ENCODE assay signal across 16 mouse cellular contexts in the genomic region with DNA sequence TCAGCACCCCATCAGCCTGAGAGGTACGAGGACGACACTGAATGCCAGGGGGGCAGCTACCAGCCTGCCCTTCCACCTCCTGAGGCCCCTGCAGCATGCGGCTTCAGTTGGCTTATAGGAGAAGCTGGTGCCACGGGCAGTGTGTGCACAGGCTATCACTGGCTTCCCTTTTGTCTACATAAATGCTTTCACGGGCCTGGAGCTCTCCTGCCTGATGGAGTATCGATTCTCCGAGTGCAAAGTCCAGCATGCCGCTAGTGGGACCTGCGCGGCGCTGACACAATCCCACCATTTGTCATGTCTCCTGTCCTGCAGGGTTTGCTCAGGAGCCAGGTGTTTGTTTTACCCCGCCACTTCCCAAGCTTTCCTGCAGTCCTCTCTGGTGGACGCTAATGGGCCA. TPM values are rescaled to one million over a fixed set of nuclear protein-coding genes. Genes with fewer than 3 reads are reported as not detected.
A peak's percentile ranks its signal among the peaks of the same experiment; 100 is the strongest.
DNase-seq lines count a peak whose midpoint lies in the region; ATAC-seq and TF ChIP-seq lines count a peak whose summit lies in the region.
"Had no signal": no experiment of that assay in that cellular context is flagged by ENCODE, and none has a peak within 500 bp of the region (broad histone marks: within the 10 kb centered on the region; RNA-seq: fewer than 3 reads in every experiment).

No protein-coding gene starts in this region.

- peaks cover 100% of the 10 kb centered on the region for H3K4me1 ChIP-seq in forebrain, embryonic 10.5 days
- H3K4me1 ChIP-seq in forebrain, embryonic 15.5 days = peaks cover 61% of the 10 kb centered on the region
- peaks cover 22% of the 10 kb centered on the region for H3K4me1 ChIP-seq in heart, postnatal 0 days (ENCODE audit: control insufficient read depth, insufficient read depth)
- H3K4me1 ChIP-seq in liver, embryonic 11.5 days (replicated peaks; ENCODE audit: control insufficient read depth, insufficient read depth, low read length) = peaks cover 4% of the 10 kb centered on the region
- peaks cover 29% of the 10 kb centered on the region; the same call in 1 of the 2 replicates for H3K4me1 ChIP-seq in stomach, embryonic 16.5 days (ENCODE audit: control insufficient read depth, insufficient read depth, low read length)

- 75% methylated on average over 13 of the region's 13 CpGs for WGBS in forebrain, embryonic 10.5 days
- 47% methylated on average over 13 of the region's 13 CpGs for WGBS in forebrain, embryonic 15.5 days
- 50% methylated on average over 13 of the region's 13 CpGs for WGBS in heart, postnatal 0 days
- 60% methylated on average over 13 of the region's 13 CpGs for WGBS in liver, embryonic 11.5 days
- WGBS in stomach, embryonic 16.5 days = 40% methylated on average over 13 of the region's 13 CpGs

- H3K9me3 ChIP-seq in forebrain, embryonic 10.5 days = no peaks in the 10 kb centered on the region
- no peaks in the 10 kb centered on the region for H3K9me3 ChIP-seq in forebrain, embryonic 15.5 days
- H3K9me3 ChIP-seq in heart, postnatal 0 days (replicated peaks; ENCODE audit: control insufficient read depth, low read length) = no peaks in the 10 kb centered on the region
- no peaks in the 10 kb centered on the region for H3K9me3 ChIP-seq in liver, embryonic 11.5 days (ENCODE audit: control insufficient read depth, low read length)
- no peaks in the 10 kb centered on the region for H3K9me3 ChIP-seq in stomach, embryonic 16.5 days (replicated peaks; ENCODE audit: control insufficient read depth, low read length)
- H3K9me3 ChIP-seq: neural tube, embryonic 13.5 days had no signal

- H3K36me3 ChIP-seq in forebrain, embryonic 10.5 days (replicated peaks) = no peaks in the 10 kb centered on the region
- H3K36me3 ChIP-seq in forebrain, embryonic 15.5 days = no peaks in the 10 kb centered on the region
- no peaks in the 10 kb centered on the region for H3K36me3 ChIP-seq in heart, postnatal 0 days (replicated peaks; ENCODE audit: control insufficient read depth, insufficient read depth, low read length)
- no peaks in the 10 kb centered on the region for H3K36me3 ChIP-seq in liver, embryonic 11.5 days (ENCODE audit: control insufficient read depth, insufficient read depth, low read length)
- no peaks in the 10 kb centered on the region for H3K36me3 ChIP-seq in stomach, embryonic 16.5 days (ENCODE audit: control insufficient read depth, insufficient read depth, low read length)
- H3K36me3 ChIP-seq: neural tube, embryonic 13.5 days had no signal

- no peak for DNase-seq in forebrain, embryonic 10.5 days (ENCODE audit: extremely low spot score, low spot score)
- DNase-seq in heart, postnatal 0 days (ENCODE audit: low spot score) = no peak
- no peak for DNase-seq in heart, adult 11 months
- DNase-seq in liver, embryonic 11.5 days (ENCODE audit: low spot score) = no peak
- no peak for DNase-seq in kidney, postnatal 25 days
- DNase-seq in layer of hippocampus, postnatal 14 days (ENCODE audit: low spot score in 2 of 2) = no peak
- DNase-seq: adrenal gland, postnatal 14 days; cerebellum, adult 9-10 months; gastrocnemius, postnatal 14 days; left cerebral cortex, postnatal 4 days; thymus, adult 2 months had no signal

- TF ChIP-seq CTCF in heart, postnatal 0 days (IDR thresholded peaks at IDR 0.05; ENCODE audit: low read depth) = no peak

- no peak for ATAC-seq in forebrain, embryonic 15.5 days (replicated peaks)
- ATAC-seq in heart, postnatal 0 days (ENCODE audit: insufficient read depth, low read depth) = peak; percentile 64; the same call in 1 of the 2 replicates
- peak; percentile 44 for ATAC-seq in liver, embryonic 11.5 days (replicated peaks; ENCODE audit: low FRiP score)
- ATAC-seq in stomach, embryonic 16.5 days (ENCODE audit: insufficient read depth, low FRiP score) = peak; percentile 85

- no peak overlapping the region for H3K4me3 ChIP-seq in forebrain, embryonic 10.5 days
- H3K4me3 ChIP-seq in forebrain, embryonic 15.5 days = no peak overlapping the region
- H3K4me3 ChIP-seq in heart, postnatal 0 days (ENCODE audit: low read depth, low read length) = no peak overlapping the region
- H3K4me3 ChIP-seq in liver, embryonic 11.5 days (ENCODE audit: low read depth, low read length) = no peak overlapping the region
- no peak overlapping the region for H3K4me3 ChIP-seq in stomach, embryonic 16.5 days (replicated peaks; ENCODE audit: low read length)
- H3K4me3 ChIP-seq: neural tube, embryonic 13.5 days had no signal

- H3K9ac ChIP-seq in forebrain, embryonic 15.5 days (replicated peaks) = no peak overlapping the region
- H3K9ac ChIP-seq in heart, postnatal 0 days (replicated peaks; ENCODE audit: low read depth, low read length) = no peak overlapping the region
- no peak overlapping the region for H3K9ac ChIP-seq in liver, embryonic 11.5 days (ENCODE audit: low read depth, low read length)
- H3K9ac ChIP-seq in stomach, embryonic 16.5 days (ENCODE audit: low read length) = 0 out of 2 replicates have a peak overlapping the region, but pooled peaks have one; percentile 31
- H3K9ac ChIP-seq: neural tube, embryonic 13.5 days had no signal

- H3K27ac ChIP-seq in forebrain, embryonic 10.5 days = peak overlapping the region; percentile 88
- no peak overlapping the region for H3K27ac ChIP-seq in forebrain, embryonic 15.5 days (replicated peaks)
- H3K27ac ChIP-seq in heart, postnatal 0 days (ENCODE audit: low read depth) = no peak overlapping the region; the same call in 1 of the 2 replicates
- peak overlapping the region; percentile 40; the same call in 1 of the 2 replicates for H3K27ac ChIP-seq in liver, embryonic 11.5 days (ENCODE audit: low read depth, low read length)
- peak overlapping the region; percentile 88 for H3K27ac ChIP-seq in stomach, embryonic 16.5 days (ENCODE audit: low read length)
- H3K27ac ChIP-seq: neural tube, embryonic 13.5 days had no signal

- H3K27me3 ChIP-seq in forebrain, embryonic 10.5 days (ENCODE audit: poor library complexity, severe bottlenecking) = peaks cover 70% of the 10 kb centered on the region
- H3K27me3 ChIP-seq in forebrain, embryonic 15.5 days = 0 out of 2 replicates have a peak, but pooled peaks cover 4% of the 10 kb centered on the region
- H3K27me3 ChIP-seq in heart, postnatal 0 days (ENCODE audit: control insufficient read depth, insufficient read depth, low read length) = no peaks in the 10 kb centered on the region
- peaks cover 6% of the 10 kb centered on the region; the same call in 1 of the 2 replicates for H3K27me3 ChIP-seq in liver, embryonic 11.5 days (replicated peaks; ENCODE audit: control insufficient read depth, insufficient read depth, low read length)
- no peaks in the 10 kb centered on the region for H3K27me3 ChIP-seq in stomach, embryonic 16.5 days (ENCODE audit: control insufficient read depth, insufficient read depth, low read length)
- H3K27me3 ChIP-seq: CH12.LX had no signal

- H3K4me2 ChIP-seq in forebrain, embryonic 15.5 days (replicated peaks) = no peak overlapping the region
- H3K4me2 ChIP-seq in heart, postnatal 0 days (ENCODE audit: low read depth, low read length) = no peak overlapping the region
- H3K4me2 ChIP-seq in liver, embryonic 11.5 days = no peak overlapping the region
- H3K4me2 ChIP-seq in stomach, embryonic 16.5 days (ENCODE audit: low read depth, low read length) = peak overlapping the region; percentile 14; the same call in 1 of the 2 replicates
- H3K4me2 ChIP-seq: heart, embryonic 11.5 days; neural tube, embryonic 13.5 days had no signal

- no peak for TF ChIP-seq EP300 in heart, postnatal 0 days (IDR thresholded peaks at IDR 0.05; ENCODE audit: low read depth)

RNA-seq across cellular contexts. Expression of gene Prdm16, which starts 44.1 kb away (rescaled TPM):
- 40.1 and 43.1 TPM in 2 replicates for polyA plus RNA-seq in forebrain, embryonic 10.5 days (2016; fragmentation: Nextera tagmentation; extraction: Ambion mirVana)
- 32.7 and 33.5 TPM in 2 replicates for polyA plus RNA-seq in forebrain, embryonic 15.5 days (2015; fragmentation: Nextera tagmentation; extraction: Ambion mirVana)
- 9.3 and 9.8 TPM in 2 replicates for total RNA-seq in heart, postnatal 0 days (2014; rRNA removed; ENCODE audit: low replicate concordance)
- polyA plus RNA-seq in heart, postnatal 0 days (2015; fragmentation: Nextera tagmentation; extraction: Ambion mirVana) = 10.7 and 14.7 TPM in 2 replicates
- 7.0 and 7.2 TPM in 2 replicates for polyA plus RNA-seq in liver, embryonic 11.5 days (2014; fragmentation: Nextera tagmentation; extraction: Ambion mirVana)
- polyA plus RNA-seq in stomach, embryonic 16.5 days (2015; fragmentation: Nextera tagmentation; extraction: Ambion mirVana) = 23.2 and 23.5 TPM in 2 replicates
- total RNA-seq in layer of hippocampus, postnatal 14 days (2021) = 10 to 100 TPM; 12.0 to 15.3 TPM
- total RNA-seq: CH12.LX had no signal

Comparison
In these comparisons a context has a peak if more than half of its experiments do, and no peak if none do; other contexts are left out.
1. H3K27ac ChIP-seq: peak in forebrain, embryonic 10.5 days (single experiment), liver, embryonic 11.5 days (single experiment) and stomach, embryonic 16.5 days (single experiment); none in forebrain, embryonic 15.5 days (single experiment) and heart, postnatal 0 days (single experiment).